Mouse (Mus musculus) cerebellum, adult 11 months (tissue): ENCODE measurements around the gene Vmn2r121.

Source experiments
- DNase-seq: peaks from one replicate; pipeline ENCODE4 v3.0.0; 2022

The Vmn2r121 gene

DNA sequence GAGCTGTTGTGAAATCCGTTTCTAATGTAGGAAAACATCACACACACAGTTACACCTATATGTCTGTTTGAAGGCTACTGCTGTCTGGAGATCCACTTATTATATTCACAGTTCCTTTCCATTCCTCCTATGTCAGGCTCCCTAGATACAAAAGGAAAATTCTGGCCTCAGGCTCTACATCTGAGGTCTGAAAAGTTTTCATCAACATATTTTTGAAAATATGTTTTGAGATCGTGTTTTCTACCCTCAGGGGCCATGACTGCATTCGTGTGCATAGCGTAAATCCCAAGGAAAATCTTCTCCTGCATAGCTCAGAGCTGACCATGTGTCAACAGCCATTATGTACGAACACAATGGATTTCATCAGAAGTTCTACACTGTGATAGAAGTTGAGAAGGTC lies at the start of gene Vmn2r121:
Gene Vmn2r121 (minus strand): TSS at position 101 of the 400 bp plus-strand sequence.
- DNase-seq, result no peak
